Mouse (Mus musculus): ENCODE measurements around the gene Flvcr1.

Gene Flvcr1

GRCm38 (mm10) chr1:191026021-191026713 lies at the start of gene Flvcr1:
TSS of gene Flvcr1 (minus strand) at chr1:191026158.
- DNase-seq (ENCODE audit: low read depth, low spot score) = peak; percentile 98

DNA sequence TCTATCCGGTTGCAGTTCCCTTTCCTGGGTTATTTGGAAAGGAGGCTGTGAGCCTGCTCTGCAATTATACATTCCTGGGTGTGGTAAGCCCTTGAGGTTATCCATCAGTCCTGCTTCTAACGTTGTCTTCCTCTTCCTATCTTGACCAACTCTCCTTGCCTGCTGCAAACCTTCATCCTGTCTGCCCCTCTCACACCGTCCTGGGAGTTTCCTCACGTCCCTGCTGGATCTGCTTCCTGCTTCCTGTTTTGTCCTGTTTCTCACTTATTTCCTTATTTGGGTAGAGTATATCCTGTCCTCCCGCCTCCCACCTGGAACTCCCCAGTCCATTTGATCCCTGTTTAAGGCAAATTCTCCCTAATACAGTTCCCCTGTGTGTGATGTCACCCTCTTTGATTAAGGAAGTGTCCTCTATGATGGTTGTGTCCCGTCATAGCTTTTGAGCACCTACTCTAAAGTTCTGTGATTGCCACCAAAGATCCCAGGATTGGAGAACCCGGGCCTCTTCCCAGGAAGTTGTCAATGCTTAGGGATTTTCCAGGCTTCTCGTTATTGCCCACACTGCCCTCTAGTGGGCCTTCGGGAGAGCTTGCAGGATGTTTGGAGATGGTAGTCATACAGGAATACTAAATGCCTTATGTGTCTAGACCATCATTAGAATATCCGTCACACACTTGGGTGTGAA lies 49.4 kb upstream of the Flvcr1 start:
- DNase-seq (ENCODE audit: low read depth, low spot score) = no peak

GRCm38 (mm10) chr1:191073486-191073885 lies 47.5 kb upstream of the Flvcr1 start:
- no peak for DNase-seq (ENCODE audit: low read depth, low spot score)

GRCm38 (mm10) chr1:191073001-191073400 lies 47.0 kb upstream of the Flvcr1 start:
- no peak for DNase-seq (ENCODE audit: low read depth, low spot score)

DNA sequence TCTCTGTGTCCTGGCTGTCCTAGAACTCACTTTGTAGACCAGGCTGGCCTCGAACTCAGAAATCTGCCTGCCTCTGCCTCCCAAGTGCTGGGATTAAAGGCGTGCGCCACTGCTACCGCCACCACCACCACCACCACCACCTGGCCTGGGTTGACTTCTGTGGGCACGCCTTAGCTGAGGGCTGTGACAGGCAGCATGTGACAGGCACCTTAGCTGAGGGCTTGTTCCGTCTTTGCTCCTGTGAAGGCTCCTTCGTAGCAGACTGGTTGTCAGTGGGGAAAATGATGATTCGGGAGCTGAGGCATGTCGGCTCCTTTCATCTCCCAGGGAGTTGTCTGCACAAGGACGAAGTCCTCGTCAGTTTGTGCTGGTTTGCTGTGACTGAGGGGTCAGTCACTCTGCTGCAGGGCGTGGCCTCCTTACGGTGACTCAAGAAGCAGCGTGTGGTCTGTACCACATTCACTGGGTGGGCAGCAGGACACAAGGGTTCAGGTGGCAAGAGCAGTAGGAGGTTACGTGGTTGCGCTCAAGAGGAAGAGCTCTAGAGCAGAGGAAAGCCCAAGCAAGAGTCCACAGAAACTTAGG lies 46.5 kb upstream of the Flvcr1 start:
- DNase-seq (ENCODE audit: low read depth, low spot score) = no peak

GRCm38 (mm10) chr1:191071613-191072012 lies 45.7 kb upstream of the Flvcr1 start:
- no peak for DNase-seq (ENCODE audit: low read depth, low spot score)

- no peak for DNase-seq (ENCODE audit: low read depth, low spot score)
Measured at GRCm38 (mm10) chr1:191070259-191070658, 44.3 kb upstream of the Flvcr1 start.

DNA sequence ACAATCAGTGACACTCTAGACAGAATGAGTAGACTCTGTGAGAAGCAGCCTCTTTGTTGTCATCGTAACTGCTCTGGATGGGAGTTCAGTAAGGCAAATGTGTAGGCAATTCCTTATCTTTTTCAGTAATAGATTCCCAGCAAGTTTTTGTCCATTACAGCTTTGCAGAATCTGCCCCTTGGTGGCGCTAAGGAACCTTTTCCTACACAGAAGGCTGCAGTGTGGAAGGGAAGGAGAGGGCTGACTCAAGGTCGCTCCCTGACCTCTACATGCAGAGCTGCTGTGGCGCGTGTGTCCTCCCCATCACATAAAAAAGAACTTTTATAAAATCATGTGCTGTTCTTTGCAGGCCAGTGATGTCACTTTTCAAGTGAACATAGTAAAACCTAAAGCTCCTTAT lies 42.4 kb upstream of the Flvcr1 start:
- no peak for DNase-seq (ENCODE audit: low read depth, low spot score)

DNA sequence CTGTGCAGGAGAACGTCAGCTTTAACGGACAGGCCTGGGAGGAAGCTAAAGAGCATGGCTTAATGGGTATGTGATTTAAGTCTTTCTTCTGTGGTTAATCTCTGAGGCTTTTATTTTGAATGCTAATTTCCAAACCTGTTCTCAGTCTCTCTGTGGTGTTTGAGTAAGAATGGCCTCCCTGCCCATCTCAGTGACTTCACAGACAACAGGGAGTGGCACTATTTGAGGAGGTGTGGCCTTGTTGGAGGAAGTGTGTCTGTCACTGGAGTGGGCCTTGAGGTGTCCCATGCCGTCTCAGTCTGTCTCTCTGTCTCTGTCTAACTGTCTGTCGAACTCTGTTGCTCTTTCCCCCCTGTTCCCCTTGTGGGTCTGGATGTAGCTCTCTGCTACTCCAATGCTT lies 39.2 kb upstream of the Flvcr1 start:
- DNase-seq (ENCODE audit: low read depth, low spot score) = no peak

DNA sequence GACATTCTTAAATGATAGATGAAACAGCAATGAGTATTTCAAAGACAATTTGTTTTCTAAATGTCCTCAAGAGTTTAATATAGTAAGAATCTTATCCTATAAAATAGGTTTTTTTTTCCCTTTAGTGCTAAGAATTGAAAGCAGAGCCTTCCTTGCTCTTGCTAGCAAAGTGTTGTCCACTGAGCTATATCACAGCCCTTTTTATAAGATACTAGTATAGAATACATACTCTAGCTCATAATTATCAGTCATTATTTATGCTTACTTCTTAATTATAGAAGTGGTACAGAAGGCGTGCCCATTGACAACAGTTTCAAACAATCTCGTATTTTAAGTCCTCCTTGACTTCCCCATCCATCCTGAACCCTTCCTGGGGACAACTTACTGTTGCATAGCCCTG lies 38.6 kb upstream of the Flvcr1 start:
- DNase-seq (ENCODE audit: low read depth, low spot score) = no peak

- DNase-seq (ENCODE audit: low read depth, low spot score) = no peak
Measured at GRCm38 (mm10) chr1:191063700-191064099, 37.7 kb upstream of the Flvcr1 start.

- peak; percentile 71 for DNase-seq (ENCODE audit: low read depth, low spot score)
Measured at GRCm38 (mm10) chr1:191062781-191063485, 37.0 kb upstream of the Flvcr1 start, which contains the start of the genes Tatdn3 and Nsl1. TSS of gene Tatdn3 (minus strand) at chr1:191062932. TSS of gene Nsl1 (plus strand) at chr1:191063012.

DNA sequence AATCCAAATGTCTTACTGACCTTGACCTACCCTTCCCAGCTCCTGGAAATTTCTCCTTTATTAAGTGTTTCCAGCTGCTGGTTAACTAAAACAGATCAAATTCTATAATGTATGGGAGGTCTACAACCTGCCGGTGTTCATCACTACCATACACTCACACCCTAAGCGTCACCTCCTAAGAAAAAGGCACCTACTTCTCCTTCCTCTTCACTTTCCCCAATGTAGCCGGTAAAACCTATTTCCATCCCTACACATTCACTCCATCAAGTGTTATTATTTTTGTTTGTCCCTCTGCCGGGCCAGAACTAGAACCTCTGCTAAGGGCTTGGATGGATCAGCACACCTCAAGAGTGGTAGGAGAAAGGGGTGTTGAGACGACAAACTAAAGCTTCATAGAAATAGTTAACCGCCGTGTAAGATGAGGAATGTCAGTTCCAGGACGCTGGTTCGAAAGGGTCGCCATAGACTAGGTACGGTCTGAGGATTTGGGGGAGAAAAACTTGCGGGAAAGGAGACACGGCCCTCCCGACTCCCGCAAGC lies 36.4 kb upstream of the Flvcr1 start:
- DNase-seq (ENCODE audit: low read depth, low spot score) = no peak

- no peak for DNase-seq (ENCODE audit: low read depth, low spot score)
Measured at GRCm38 (mm10) chr1:191057461-191057860, 31.5 kb upstream of the Flvcr1 start.

DNA sequence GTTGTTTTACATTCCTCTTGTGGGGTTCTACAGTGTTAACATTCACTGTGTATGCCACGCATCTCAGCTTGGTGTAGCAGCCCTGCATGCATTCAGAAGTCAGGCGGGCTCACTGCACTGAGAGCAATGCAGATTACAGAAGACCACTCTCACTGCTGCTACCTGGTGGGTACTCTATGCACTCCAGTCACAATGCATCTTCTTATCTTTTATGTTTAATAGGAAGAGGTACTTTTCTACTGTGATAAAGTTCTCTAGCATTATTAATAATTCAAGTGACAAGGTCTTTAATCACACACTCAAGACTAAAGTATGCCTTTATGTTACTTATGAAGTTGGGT lies 29.5 kb upstream of the Flvcr1 start:
- no peak for DNase-seq (ENCODE audit: low read depth, low spot score)

- no peak for DNase-seq (ENCODE audit: low read depth, low spot score)
Measured at GRCm38 (mm10) chr1:191054870-191055532, 29.0 kb upstream of the Flvcr1 start.

GRCm38 (mm10) chr1:191053555-191053954 lies 27.6 kb upstream of the Flvcr1 start:
- DNase-seq (ENCODE audit: low read depth, low spot score) = no peak

DNA sequence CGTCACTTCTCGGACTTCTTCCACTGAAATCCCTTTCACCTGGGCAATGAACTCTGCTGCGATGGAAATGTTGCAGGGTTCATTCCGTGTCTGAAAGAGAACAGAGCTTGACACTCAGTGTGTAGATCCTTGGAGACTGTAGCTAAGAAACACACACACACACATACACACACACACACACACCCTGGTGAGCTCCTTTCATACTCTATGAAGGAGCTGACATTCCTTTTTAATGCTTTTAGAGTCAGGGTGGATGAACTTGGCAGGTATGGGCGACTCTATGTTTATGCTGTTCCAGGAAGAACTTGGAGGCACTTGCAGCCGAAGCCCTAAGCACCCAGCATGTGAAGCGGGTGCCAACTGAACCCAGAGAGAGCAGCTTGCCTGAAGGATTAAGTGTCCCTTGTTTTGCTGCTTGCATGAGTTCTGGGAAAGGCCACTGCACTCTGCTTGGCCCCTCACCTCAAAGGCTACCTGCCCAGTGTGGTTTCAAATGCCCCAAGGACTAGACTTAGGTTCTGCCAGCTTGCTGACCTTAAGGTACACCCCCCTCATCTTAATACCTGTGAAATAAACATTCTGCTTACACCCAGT lies 20.4 kb upstream of the Flvcr1 start:
- DNase-seq (ENCODE audit: low read depth, low spot score) = no peak

DNA sequence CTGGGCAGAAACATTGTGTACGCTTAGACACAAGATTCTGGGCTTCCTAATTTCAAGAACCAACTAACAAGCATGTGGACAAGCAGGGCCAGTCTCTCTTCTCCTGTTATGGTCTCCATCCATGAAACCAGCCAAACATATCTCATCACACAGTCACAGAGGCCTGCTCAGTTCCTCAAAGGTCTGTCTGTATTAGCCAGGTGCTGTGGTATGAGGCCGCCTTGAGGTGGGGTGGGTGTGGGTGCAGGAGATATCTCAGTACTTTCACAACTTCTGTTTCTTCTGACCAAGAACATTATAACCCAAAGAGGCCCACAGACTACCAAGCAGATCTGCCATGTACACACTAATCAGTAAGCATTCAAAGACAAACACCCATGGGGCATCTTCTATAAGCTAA lies 19.3 kb upstream of the Flvcr1 start:
- no peak for DNase-seq (ENCODE audit: low read depth, low spot score)

- no peak for DNase-seq (ENCODE audit: low read depth, low spot score)
Measured at GRCm38 (mm10) chr1:191042688-191043087, 16.7 kb upstream of the Flvcr1 start.

DNA sequence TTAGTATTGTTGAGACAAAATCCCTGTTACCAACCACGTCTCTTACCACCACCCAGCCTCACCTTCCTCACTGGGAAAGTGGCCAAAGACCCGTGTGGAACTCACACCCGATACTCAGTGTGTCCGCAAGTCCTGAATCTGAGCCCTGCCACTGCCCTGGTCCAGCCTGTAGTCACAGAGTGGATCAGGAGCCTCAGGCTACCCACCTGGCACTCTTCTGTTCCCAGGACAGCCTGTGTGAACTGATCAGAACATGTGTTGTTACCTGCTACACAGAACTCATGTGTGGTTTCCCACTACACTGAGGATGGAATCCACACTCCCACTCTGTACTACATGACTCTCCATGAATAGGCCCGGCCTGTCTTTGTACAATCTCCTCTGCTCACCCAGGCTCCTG lies 16.1 kb upstream of the Flvcr1 start:
- no peak for DNase-seq (ENCODE audit: low read depth, low spot score)

Measured in brain, embryonic 18.5 days (tissue).